Mouse (Mus musculus): ENCODE data around the gene Hsf2bp.

DNA sequence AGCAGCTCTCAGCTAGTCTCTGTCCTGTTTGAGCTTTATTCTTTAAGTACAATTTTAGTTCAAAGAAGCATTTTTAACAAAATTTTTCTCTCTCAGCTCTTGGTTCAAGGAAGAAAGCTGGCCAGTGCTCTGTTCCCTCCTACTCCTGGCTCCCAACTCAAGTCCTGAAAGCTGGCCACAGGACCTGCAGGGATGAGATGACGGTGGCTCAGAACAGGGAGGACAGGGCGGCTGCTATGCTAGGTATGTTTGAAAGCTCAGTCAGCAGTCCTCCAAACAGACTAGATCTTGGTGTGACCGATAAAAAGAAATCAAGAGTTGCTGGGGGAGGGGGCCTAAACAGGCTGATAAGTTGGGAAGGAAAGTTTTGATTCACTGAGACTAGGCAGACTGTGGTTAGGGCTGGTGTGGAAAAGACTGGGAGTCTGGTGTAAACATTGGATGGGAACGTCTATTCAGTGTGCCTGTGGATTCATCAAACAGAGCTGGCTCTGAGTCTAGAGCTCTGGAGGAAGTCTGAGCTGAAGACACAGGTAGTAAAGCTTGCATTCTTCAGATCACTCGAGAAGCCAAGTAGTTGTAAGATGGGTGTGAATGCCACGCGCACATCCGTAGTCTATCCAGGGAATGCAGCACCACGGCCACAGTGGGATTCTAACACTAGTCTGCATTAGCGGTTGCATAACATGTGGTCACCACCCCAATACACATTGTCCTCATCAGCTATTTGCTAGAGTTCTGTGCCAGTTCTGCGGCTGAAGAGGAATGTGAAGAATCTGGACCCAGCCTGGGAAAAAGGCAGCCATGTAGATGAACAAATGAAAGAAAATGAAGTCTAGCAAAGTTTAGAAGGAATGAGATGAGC, 53.6 kb downstream of the Hsf2bp start:
- TF ChIP-seq USF2 (IDR thresholded peaks at IDR 0.05; ENCODE audit: borderline replicate concordance in 1 of 2, insufficient read depth in 1 of 2, low read depth in 1 of 2, low read length in 2 of 2), result no peak
- TF ChIP-seq POLR2AphosphoS5 (IDR thresholded peaks at IDR 0.05; ENCODE audit: borderline replicate concordance, low read depth, low read length), result no peak
- TF ChIP-seq MYB (IDR thresholded peaks at IDR 0.05; ENCODE audit: low read depth, low read length), result no peak
- TF ChIP-seq CTCF (IDR thresholded peaks at IDR 0.05 in 2 of 3, conservative IDR thresholded peaks at IDR 0.05 in 1 of 3; ENCODE audit: control insufficient read depth in 1 of 3, insufficient read depth in 1 of 3, low read depth in 2 of 3, low read length in 3 of 3, poor library complexity in 1 of 3, severe bottlenecking in 1 of 3), result no peak
- no peak for TF ChIP-seq MAX (IDR thresholded peaks at IDR 0.05; ENCODE audit: low read length)
- TF ChIP-seq EP300 (IDR thresholded peaks at IDR 0.05; ENCODE audit: low read depth in 1 of 2, low read length in 2 of 2), result no peak
- TF ChIP-seq NRF1 (IDR thresholded peaks at IDR 0.05; ENCODE audit: insufficient read depth, low read depth, low read length, poor library complexity, severe bottlenecking), result no peak
- no peak for TF ChIP-seq POLR2A (IDR thresholded peaks at IDR 0.05; ENCODE audit: control insufficient read depth in 1 of 2, insufficient read depth in 1 of 2, low read depth in 1 of 2, low read length in 2 of 2, poor library complexity in 1 of 2)

All from MEL (cell line).